Mouse (Mus musculus) heart, adult 9 months (tissue): ENCODE results near the gene Tmem120b.

Source experiments
- DNase-seq, 2 experiments: peaks; one replicate each; pipeline ENCODE4 v3.0.0; 2022; ENCODE audit warnings: low spot score in 2 of 2

The Tmem120b gene

DNA sequence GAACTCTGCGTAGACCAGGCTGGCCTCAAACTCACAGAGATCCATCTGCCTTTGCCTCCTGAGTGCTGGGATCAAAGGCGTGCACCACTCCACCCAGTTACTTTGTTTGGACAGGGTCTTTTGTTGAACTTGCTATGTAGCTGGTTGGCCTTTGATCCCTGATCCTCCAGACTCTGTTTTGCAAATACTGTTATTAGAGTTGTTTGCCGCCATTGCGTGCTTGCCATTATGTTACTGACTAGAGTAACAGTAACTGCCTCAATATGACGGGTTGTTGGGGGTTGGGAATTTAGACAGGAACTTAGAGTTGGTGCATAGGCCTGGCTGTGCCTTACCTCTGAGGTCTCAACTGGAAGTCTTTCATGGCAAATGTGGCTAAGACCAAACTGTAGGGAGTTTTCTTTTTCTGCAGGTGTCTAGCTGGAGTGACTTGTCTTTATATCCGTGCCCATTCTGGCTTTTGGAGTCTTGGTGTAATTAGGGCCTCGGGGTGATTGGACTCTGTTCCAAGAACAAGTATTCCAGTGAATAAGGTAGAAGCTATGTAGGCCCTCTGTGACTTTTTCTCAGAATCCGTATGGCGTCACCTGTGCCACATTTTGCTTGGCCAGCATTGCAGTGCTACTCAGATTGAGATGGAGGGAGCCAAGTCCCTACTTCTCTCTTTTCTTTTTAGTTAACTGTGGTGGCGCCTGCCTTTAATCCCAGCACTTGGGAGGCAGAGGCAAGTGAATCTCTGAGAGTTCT, 22.5 kb downstream of the Tmem120b start:
- no peak for DNase-seq

DNA sequence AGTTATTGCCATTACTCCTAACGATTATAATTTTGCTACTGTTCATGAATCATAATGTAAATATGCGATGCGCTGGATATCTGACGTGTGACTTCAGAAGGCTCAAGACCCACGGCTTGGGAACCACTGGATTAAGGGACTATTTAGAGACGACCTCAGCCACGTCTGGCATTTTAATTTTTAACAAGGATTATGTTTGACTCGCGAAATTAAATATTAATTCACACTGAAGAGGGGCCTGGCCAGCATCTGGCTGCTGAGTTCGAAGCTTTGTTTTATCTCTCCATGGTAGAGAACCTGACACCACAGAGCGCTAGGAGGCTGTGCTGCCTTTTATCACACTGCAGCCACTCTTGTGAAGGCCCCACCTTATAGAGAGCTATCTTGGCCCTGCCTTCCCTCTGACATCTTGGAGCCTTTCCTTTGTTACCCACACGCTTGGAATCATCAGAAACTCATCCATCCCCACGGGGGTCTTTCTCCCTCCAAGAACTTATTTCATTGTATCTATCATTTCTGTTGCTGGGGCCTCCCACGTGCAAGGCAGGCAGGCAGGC, 24.9 kb downstream of the Tmem120b start:
- no peak for DNase-seq

DNA sequence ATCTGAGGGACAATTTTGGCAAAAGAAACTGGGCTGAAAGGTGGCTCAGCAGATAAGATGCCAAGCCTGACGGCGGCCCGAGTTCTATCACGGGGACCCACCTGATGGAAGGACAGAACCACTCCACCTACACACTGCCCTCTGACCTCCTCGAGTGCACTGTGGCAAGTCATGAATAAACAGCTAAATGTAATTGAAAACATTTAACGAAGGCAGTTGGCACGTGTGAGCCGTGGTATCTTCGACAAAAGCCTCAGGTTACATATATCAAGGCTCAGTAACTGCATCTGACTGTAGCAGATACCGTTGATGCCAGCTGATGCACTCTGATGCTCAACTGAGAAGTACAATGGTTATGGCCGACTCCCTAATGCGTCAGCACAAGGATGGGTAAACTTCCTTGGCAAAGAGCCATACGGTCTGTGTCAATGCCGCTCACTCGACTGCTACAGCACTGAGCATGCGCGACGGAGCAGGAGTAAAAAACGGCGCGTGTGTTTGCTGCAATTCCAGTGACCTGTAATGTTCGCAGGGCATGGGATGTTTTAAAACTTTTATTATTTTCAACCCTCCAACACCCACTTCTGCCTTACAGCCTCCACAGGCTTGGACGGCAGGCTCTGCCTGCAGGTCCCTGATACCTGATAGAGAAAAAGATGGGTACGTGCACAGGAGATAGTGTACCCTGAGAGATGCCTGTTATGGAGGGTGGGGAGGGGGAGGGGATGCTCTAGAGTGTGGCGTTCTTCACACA, 26.2 kb downstream of the Tmem120b start:
- DNase-seq: no peak

DNA sequence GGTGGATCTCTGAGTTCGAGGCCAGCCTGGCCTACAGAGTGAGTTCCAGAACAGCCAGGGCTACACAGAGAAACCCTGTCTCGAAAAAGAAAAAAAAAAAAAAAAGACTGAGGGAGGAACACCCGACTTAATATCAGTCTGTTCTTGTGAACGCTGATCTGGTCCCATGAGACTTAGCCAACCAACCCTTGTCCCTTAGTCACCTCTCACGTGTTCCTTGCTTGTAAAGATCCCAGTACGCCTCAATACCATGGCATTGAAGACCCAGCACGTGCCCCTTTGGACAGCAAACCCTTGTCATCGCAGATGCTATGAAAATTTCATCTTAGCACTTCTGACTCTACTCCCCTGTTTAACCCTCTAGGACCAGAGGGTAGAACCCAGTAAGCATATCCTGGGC, 28.1 kb downstream of the Tmem120b start:
- DNase-seq: no peak

DNA sequence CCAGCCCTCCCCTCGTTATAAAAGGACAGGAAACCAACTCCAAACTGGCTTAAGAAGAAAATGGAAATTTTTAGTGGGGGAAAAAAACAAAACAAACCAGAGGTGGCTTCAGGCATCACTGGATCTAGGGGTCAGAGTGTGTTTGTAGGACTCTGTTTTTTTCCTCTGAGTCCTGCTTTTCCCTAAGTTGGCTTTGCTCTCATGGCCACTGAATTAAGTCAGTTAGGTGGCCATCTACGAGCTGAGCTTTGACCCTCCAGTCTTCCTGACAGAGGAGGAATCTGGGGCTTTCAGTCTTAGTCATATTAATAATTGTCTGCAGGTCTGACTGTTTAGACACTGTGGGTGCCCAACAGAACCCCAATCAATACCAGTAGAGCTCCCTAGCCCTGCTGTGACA, 30.3 kb downstream of the Tmem120b start:
- no peak for DNase-seq

- no peak for DNase-seq
Observed at GRCm38 (mm10) chr5:123102376-123102775, 34.2 kb downstream of the Tmem120b start.

DNA sequence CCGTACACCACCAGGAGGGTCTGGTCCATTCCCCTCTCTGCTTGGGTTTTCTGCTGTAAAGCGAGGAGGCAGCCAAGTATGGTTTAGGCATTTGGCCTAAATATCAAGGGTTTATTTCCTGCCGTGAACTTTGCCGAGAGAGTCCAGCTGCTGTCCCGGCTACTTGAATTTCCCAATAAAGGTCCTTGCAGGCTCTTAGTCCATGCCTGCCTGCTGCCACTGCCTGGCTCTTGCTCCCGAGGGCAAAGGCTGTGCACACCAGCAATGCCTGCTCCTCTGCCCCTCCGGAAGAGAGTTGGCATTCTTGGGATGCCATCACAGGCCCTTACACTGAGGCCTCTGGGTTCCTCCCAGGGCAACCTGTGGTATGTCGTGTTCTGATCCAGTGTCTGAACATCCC, 35.3 kb downstream of the Tmem120b start:
- no peak for DNase-seq

- peak; percentile 47 to 56 for DNase-seq
Observed at GRCm38 (mm10) chr5:123104769-123105168, 36.6 kb downstream of the Tmem120b start.

DNA sequence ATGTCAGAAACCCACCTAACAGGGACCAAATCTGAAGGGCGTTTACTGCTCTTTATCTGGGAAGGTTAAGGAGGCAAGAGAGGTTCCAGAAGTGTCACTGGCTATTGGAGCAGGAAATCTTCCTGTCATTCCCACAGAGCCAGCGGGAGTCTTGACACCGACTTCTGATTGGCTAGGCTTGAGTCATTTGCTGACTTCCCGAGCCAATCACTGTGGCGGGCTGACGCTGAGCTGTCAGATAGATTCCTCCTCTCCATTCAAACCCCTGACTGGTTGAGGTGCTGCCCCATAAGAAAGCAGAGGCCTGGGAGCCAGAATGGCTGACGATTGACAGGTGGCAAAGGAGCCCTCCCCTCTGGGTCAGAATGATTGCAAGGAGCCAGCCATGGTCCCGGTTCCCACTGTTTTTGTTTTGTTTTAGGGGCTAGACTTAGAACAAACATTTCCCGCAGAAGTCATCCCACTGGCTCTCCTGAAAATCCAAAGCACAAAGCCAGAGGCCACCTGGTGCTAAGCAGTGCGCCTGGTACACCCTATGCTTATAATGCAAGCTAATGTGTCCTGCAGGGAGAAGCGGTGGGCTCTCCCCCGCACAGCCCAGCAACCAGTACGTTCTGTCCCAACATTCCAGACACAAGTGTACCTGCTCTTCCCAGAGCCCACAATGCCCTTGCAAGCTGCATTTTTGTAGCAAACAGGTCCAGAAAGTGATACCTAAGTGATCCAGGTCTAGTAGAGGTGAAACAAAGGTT, 41.4 kb downstream of the Tmem120b start:
- no peak for DNase-seq

- no peak for DNase-seq
Observed at GRCm38 (mm10) chr5:123110296-123110721, 42.1 kb downstream of the Tmem120b start.

- no peak for DNase-seq
Observed at GRCm38 (mm10) chr5:123114109-123114508, 45.9 kb downstream of the Tmem120b start.

- DNase-seq: no peak
Observed at GRCm38 (mm10) chr5:123114924-123115323, 46.7 kb downstream of the Tmem120b start.

DNA sequence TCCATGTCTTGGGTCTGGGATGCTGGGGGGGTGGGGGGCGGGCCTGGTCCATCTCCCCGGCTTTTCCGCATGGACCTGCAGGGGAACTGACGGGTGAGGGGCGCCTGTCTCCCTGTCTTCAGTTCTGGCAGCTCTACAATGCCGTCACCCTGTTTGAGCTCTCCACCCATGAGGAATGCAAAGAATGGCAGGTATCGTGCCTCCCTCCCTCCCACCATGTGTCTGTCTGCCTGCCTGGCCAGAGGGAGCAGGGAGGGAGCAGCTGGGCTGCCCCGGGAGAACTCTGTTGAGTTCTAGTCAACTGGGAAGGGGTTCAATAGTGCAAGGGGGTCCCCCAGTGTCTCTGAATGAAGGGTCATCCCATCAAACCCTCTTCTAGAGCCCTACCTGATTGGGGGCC, 47.9 kb downstream of the Tmem120b start:
- no peak for DNase-seq

DNA sequence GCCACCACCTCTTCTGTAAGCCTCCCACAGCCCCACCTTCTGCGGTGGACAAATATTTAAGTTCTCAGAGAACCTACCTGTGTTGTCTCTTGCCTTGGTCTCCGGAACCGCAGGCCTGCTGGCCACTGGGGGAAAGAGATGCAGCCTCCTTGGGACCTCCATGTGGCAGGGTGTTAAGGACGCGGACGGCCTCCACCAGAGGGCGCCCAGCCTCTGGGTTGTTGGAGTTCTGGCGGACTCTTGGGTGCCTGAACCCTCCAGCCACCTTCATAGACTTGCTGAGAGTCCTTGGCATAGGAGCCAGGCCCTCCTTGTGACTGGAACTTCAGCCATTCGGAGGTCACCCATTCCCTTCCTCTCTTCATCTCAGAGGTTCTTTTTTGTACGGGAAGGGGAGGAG, 49.0 kb downstream of the Tmem120b start:
- DNase-seq: peak in 1 of 2 experiments; percentile 60

GRCm38 (mm10) chr5:123117773-123118172, 49.6 kb downstream of the Tmem120b start:
- DNase-seq: no peak

DNA sequence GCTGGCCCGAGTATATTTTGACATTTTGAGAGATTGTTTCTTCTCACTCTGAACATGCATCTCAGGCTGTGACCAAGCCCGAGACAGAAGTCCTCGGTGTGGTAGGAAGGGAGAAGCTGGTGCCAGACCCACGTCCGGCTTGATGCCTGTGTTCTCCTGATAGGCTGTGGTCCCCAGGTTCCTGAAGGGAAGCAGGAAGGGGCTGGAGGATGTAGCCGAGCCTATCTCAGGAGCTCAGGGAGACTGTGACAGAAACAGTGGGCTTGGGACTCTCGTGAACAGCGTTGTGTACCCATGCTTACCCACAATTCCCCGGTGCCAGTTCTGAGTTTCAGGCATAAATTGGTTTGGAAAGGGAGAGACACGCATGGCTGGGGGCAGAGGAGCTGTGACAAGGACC, 50.6 kb downstream of the Tmem120b start:
- no peak for DNase-seq

DNA sequence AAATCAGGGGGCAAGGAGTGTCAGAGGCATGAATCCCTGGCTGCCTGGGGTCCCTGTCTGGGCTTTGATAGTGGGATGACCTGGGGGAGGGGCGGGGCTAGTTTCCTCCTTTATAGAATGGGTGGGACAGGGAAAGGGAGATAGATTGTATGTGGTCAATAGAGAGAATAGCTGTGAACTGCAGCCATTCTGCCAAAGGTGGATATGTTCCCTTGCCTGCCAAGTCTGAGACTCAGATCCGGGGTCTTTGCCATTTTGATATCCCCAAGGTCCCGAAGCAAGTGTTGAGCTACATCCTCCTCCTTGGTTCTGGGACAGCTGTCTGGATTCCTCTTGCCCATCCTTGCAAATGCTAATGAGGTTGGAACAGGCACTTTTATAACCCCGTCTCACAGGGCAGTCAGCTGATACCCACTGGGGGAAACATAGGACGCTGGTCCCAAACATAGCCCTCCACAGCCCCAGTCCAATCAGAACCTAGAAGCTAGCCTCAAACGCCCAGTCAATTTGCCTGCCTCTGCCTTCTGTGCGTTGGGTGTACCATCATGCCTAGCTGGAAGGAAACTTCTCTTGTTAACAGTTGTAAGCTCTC, 52.5 kb downstream of the Tmem120b start:
- no peak for DNase-seq

GRCm38 (mm10) chr5:123122181-123122580, 54.0 kb downstream of the Tmem120b start:
- DNase-seq: no peak

DNA sequence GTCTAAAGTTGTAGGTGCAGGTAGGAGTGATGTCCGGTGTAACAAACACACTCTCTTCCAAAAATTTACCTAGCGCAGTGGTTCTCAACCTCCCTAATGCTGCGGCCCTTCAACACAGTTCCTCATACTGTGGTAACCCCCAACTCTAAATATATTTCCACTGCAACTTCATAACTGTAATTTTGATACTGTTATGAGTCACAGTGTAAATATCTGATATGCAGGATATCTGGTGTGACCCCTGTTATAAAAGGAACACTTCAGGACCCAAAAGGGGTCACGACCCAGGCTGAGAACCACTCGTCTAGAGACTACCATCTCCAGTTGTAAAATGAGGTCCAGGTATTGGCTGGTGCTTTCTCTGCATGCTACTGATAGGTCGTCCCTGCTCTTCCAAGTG, 56.9 kb downstream of the Tmem120b start:
- no peak for DNase-seq

DNA sequence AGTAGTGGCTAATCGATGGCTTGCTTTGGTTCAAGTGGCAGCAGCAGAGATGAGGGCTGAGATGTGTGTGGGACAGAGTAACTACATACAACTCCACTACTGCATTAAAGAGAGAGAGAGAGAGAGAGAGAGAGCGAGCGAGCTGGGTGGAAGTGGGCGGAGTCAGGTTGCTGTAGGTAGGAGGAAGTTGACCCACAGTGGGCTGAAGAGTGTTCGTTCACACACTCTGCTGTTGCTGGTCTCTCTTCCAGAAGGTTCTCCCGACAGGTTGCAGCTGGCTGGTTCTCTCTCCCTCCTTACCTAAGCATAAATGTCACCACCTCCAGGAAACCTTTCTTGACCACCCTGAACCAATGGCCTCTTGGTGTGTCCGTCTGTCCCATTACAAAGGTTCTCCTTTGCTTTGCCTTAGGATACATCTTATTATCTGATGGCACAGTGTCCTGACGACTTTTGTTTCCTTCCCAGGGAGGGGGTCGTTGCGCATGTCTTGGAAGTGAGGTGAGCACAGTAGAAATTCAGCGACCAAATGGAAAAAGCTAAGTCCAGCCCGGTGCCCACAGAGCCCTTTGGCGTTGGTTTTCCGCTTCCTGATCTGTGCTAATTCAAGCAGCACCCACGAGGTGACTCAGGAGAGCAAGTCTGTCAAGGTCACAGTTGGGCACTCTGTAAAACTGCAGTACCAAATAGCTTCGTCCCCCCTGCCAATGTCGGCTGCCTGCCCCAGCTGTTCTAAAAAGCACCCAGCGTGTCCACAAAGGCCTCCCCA, 57.6 kb downstream of the Tmem120b start:
- DNase-seq: peak in 1 of 2 experiments; percentile 43

DNA sequence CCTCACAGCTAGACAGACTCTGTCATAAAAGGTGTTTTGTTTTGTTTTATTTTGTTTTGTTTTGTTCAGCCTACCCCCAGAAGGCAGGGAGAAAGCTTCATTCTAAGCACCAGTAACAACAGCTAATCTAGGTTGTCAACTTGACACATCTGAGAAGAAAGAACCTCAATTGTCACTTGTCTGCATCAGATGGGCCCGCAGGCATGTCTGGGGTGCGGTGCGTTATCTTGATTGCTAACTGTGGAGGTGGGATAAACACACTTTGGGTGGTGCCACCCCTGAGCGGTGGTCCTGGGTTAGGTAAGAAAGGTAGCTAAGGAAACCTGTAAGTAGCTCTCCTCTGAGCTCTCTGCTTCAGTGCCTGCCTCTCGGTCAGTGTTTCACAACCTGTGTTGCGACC, 58.8 kb downstream of the Tmem120b start:
- no peak for DNase-seq
